Mouse (Mus musculus): ENCODE data around the gene Caln1. TPM values are rescaled to one million over a fixed set of nuclear protein-coding genes. Genes with fewer than 3 reads are reported as not detected.

Caln1 gene
- polyA plus RNA-seq, 1 experiment from 2014 or later: 10.1 TPM

DNA sequence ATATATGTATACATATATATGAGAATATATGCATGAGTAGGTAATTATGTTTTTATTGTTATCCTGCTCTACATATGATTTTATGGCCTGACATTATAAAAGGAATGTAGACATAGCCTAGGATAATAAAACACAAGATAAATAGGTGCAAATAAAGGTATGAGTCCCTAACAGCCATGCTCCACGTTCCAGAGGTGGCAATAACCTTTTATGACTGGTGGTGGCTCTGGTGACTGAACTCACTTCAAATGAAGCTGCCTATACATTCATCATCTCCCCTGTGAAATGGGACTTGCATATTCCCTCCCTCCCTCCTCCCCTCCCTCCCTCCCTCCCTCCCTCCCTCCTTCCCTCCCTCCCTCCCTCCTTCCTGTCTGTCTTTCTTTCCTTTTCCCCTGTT lies 111.0 kb downstream of the Caln1 start:
- 85% methylated on average over 1 of the region's 1 CpGs for WGBS
- no peaks in the 10 kb centered on the region for H3K4me1 ChIP-seq (replicated peaks)
- H3K9ac ChIP-seq: no peak overlapping the region
- no peak overlapping the region for H3K4me2 ChIP-seq
- no peaks in the 10 kb centered on the region for H3K27me3 ChIP-seq
- no peak overlapping the region for H3K4me3 ChIP-seq
- H3K36me3 ChIP-seq: no peaks in the 10 kb centered on the region
- no peaks in the 10 kb centered on the region for H3K9me3 ChIP-seq
- no peak for ATAC-seq (ENCODE audit: low FRiP score)
- H3K27ac ChIP-seq: no peak overlapping the region

DNA sequence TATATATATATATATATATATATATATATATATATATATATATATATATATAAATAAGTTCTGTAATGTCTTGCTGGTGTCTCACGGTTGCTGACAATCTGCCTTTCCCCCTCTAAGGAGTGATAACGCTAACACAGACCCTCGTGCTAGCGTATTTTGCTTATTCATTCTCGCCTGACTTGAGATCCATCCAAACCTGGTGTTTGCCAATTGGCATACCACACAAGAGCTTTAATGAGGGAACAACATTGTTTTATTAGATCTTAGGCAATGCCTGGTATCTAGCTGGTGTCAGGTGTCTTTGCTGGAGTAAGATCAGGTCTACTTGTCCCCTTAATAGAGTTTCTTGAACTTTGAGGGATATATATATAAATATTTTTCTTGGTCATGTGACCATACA lies 122.2 kb downstream of the Caln1 start:
- H3K27ac ChIP-seq: no peak overlapping the region
- H3K9me3 ChIP-seq: no peaks in the 10 kb centered on the region
- no peaks in the 10 kb centered on the region for H3K36me3 ChIP-seq
- H3K4me1 ChIP-seq (replicated peaks): no peaks in the 10 kb centered on the region
- WGBS: 89% methylated on average over 5 of the region's 5 CpGs
- H3K9ac ChIP-seq: no peak overlapping the region
- H3K27me3 ChIP-seq: no peaks in the 10 kb centered on the region
- no peak overlapping the region for H3K4me2 ChIP-seq
- no peak for ATAC-seq (ENCODE audit: low FRiP score)
- no peak overlapping the region for H3K4me3 ChIP-seq

DNA sequence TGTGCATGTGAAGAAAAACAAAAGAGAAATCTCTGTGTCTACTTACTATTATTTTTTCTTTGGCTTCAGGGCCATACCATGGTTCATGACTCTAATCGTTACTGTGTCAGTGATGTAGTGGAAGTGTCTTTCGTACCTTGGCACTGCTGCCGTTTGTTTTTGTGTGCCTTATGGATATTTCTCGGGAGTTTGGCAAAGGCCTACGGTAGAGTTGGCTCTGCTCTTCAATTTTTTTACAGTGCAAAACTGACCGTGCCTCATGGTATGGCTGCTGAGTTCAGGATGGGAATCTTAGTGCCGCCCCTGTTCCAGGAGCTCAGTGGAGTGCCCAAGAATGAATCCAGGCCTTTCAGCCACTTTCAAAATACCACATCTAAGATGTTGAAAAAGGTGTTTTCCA lies 123.0 kb downstream of the Caln1 start:
- Histone ChIP-seq H3K4me2 (no peak overlapping the region), H3K27me3 (no peaks in the 10 kb centered on the region), H3K27ac (no peak overlapping the region), H3K4me1 (replicated peaks) (no peaks in the 10 kb centered on the region), H3K9me3 (no peaks in the 10 kb centered on the region), H3K9ac (no peak overlapping the region), H3K4me3 (no peak overlapping the region), H3K36me3 (no peaks in the 10 kb centered on the region)
- 91% methylated on average over 7 of the region's 7 CpGs for WGBS
- ATAC-seq (ENCODE audit: low FRiP score): no peak

DNA sequence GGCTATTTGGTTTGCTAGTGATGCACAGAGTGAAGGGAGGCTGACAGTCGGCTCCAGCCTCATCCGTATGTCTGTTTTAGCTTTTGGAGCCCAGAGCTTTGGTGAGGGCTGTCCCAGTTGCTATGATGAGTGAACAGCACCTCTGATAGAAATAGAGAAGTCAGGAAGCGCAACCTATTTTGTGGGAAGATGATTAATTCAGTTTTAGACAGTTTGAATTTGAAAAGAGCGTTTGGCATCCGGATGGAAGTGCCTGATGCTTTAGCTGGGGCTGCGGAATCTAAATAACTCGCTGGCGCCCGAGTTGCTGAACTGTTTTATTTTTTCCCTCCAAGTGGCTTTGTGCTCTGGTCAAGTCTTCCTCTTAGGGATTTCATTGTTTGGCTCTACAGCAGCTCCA lies 133.3 kb downstream of the Caln1 start:
- WGBS: 83% methylated on average over 9 of the region's 9 CpGs
- Histone ChIP-seq H3K27ac (no peak overlapping the region), H3K9ac (no peak overlapping the region), H3K36me3 (no peaks in the 10 kb centered on the region), H3K9me3 (no peaks in the 10 kb centered on the region), H3K4me2 (no peak overlapping the region), H3K4me3 (no peak overlapping the region), H3K4me1 (replicated peaks) (no peaks in the 10 kb centered on the region), H3K27me3 (no peaks in the 10 kb centered on the region)
- no peak for ATAC-seq (ENCODE audit: low FRiP score)

DNA sequence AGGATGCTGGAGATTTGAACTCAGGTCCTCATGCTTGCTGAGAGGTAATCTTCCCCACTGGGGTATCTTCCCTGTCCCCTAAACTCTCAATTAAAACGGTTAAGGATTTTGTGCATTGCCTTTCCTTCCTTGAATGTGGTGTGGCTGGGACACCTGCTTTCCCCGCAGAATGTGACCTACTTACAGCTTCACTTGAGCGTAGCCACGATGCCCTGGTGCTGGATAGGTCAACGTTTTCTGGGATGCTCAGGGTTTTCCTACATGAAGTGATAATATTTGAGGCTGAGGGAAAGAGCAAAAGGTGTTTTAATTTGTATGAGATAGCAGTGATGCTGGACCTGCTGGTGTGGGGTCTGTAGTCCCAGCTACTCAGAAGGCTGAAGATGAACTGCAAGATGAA lies 135.6 kb downstream of the Caln1 start:
- H3K36me3 ChIP-seq: no peaks in the 10 kb centered on the region
- H3K4me1 ChIP-seq (replicated peaks): no peaks in the 10 kb centered on the region
- H3K4me3 ChIP-seq: no peak overlapping the region
- 89% methylated on average over 5 of the region's 5 CpGs for WGBS
- no peak for ATAC-seq (ENCODE audit: low FRiP score)
- no peaks in the 10 kb centered on the region for H3K27me3 ChIP-seq
- no peak overlapping the region for H3K9ac ChIP-seq
- H3K27ac ChIP-seq: no peak overlapping the region
- H3K4me2 ChIP-seq: no peak overlapping the region
- no peaks in the 10 kb centered on the region for H3K9me3 ChIP-seq

DNA sequence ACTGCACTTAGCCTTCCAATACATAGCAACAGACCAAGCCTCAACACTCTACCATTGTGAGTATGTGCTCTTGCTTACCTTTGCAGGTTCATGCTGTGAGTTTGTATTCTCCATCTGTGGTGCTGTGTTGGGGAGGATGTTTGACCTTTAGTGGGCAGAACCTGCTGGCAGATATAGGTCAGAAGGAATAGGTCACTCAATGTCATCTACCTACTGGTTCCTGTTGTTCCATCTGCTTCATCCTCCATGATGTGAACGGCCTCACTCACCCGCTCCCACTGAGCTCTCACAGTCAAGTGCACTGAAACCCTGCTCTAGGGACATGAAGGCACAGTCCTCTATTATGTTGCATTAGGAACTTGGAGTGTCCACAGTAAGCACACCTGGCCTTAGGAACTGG lies 141.3 kb downstream of the Caln1 start:
- Histone ChIP-seq H3K9ac (no peak overlapping the region), H3K4me1 (replicated peaks) (no peaks in the 10 kb centered on the region), H3K27ac (no peak overlapping the region), H3K36me3 (no peaks in the 10 kb centered on the region), H3K4me2 (no peak overlapping the region), H3K27me3 (no peaks in the 10 kb centered on the region), H3K9me3 (no peaks in the 10 kb centered on the region), H3K4me3 (no peak overlapping the region)
- ATAC-seq (ENCODE audit: low FRiP score): no peak
- WGBS: 95% methylated on average over 2 of the region's 2 CpGs

DNA sequence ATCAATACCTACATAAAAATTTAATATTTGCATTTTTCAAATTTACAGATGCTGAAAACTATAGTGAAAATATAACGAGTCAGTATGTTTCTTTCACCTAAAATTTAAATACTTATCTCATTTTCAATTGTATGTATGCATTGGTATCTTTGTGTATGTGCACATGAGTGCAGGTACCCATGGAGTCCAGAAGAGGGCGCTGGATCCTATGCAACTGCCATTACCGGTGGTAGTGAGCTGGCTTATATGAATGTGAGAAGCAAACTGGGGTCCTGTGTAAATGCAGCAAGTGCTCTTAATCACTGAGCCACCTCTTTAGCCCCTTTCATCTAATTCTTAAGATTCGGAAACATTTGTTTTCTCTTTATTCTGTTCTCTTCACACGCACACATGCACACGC lies 146.1 kb downstream of the Caln1 start:
- Histone ChIP-seq H3K4me2 (no peak overlapping the region), H3K27ac (no peak overlapping the region), H3K9me3 (peaks cover under 1% of the 10 kb centered on the region; the same call in 1 of the 2 replicates), H3K4me3 (no peak overlapping the region), H3K27me3 (no peaks in the 10 kb centered on the region), H3K4me1 (replicated peaks) (no peaks in the 10 kb centered on the region), H3K9ac (no peak overlapping the region), H3K36me3 (no peaks in the 10 kb centered on the region)
- no peak for ATAC-seq (ENCODE audit: low FRiP score)
- WGBS: 86% methylated on average over 5 of the region's 6 CpGs

DNA sequence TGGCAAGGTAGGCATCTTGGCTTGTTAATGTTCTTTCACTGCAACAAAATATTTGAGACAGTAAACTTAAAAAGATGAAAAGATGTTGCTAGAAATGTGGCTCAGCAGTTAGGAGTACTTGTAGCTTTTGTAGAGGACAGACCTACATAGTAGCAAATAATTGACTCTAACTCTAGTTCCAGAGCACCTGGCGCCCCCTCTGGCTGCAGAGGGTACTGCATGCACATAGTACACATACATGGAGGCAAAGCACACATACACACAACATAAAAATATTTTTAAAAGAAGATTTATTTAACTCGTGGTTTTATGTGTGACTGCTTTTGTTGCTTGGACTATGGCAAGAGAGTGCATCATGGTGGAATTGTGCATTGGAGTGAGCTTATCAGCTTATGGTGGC lies 151.3 kb downstream of the Caln1 start:
- H3K27me3 ChIP-seq: no peaks in the 10 kb centered on the region
- H3K36me3 ChIP-seq: no peaks in the 10 kb centered on the region
- no peak overlapping the region for H3K9ac ChIP-seq
- no peak for ATAC-seq (ENCODE audit: low FRiP score)
- no peaks in the 10 kb centered on the region for H3K4me1 ChIP-seq (replicated peaks)
- H3K27ac ChIP-seq: no peak overlapping the region
- H3K4me3 ChIP-seq: no peak overlapping the region
- 81% methylated on average over 2 of the region's 2 CpGs for WGBS
- peaks cover 3% of the 10 kb centered on the region; the same call in 1 of the 2 replicates for H3K9me3 ChIP-seq
- no peak overlapping the region for H3K4me2 ChIP-seq

DNA sequence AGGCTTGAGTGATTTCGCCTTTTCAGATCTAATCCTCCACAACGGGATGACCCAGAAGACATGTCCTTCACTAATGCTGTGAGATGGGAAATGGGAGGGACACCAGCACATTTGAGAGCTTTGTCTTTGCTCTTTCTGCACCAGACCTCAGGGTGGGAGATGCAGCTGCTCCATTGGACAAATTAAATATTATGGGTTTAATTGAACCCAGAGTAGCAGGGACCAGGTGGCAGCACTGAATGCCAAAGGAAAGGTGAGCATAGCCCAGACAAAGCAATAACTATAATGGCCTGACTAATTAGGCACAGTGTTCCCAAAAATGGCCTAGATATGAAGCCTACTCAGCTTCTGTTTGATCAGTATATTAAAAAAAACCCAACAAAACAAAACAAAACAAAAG lies 158.2 kb downstream of the Caln1 start:
- Histone ChIP-seq H3K4me1 (replicated peaks) (no peaks in the 10 kb centered on the region), H3K27me3 (no peaks in the 10 kb centered on the region), H3K9ac (no peak overlapping the region), H3K4me2 (no peak overlapping the region), H3K9me3 (no peaks in the 10 kb centered on the region), H3K36me3 (no peaks in the 10 kb centered on the region), H3K27ac (no peak overlapping the region), H3K4me3 (no peak overlapping the region)
- no peak for ATAC-seq (ENCODE audit: low FRiP score)
- WGBS: 89% methylated on average over 2 of the region's 2 CpGs

DNA sequence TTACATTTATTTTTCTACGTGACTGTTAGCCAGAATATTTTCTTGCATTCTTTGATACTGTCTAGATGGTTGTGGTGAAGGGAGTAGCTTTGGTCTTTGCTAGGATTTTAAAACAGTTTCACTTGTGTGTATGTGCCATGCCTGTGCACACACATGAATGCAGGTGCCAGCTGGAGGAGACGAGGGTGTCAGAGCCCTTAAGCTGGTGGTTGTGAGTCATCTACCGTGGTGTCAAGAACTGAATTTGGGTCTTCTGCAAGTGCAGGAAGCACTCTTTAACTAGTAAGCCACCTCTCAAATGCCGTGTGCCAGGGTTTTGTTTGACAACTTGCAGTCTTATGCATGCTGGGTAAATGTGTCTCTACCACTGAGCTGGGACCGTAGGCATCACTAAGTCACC lies 178.2 kb downstream of the Caln1 start:
- H3K27ac ChIP-seq: no peak overlapping the region
- 93% methylated on average over 5 of the region's 5 CpGs for WGBS
- no peak for ATAC-seq (ENCODE audit: low FRiP score)

DNA sequence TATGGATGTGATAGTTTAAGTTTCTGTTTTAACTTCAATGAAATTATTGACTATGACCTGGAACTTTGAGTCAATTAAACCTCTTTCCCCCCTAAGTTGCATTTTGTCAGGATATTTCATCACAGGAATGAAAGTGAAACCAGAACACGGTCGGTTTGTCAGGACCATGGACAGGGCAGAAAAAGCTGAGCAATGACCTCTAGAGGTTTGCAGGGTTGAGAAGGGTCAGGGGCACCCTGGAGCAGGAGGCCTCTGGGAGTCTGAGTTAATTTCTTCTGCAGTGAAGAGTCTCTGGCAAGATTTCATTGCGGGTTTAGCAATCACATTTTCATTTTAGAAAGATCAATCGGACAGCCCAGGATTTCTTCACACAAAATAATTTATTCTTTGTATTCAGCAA lies 184.7 kb downstream of the Caln1 start:
- Histone ChIP-seq H3K9me3 (no peaks in the 10 kb centered on the region), H3K4me1 (replicated peaks) (0 out of 2 replicates have a peak, but pooled peaks cover 3% of the 10 kb centered on the region), H3K36me3 (no peaks in the 10 kb centered on the region), H3K27ac (no peak overlapping the region), H3K9ac (no peak overlapping the region), H3K4me3 (no peak overlapping the region), H3K4me2 (no peak overlapping the region), H3K27me3 (no peaks in the 10 kb centered on the region)
- no peak for ATAC-seq (ENCODE audit: low FRiP score)
- 67% methylated on average over 4 of the region's 4 CpGs for WGBS

More for the DNA sequence above, 178.2 kb downstream of the Caln1 start:
- H3K4me2 ChIP-seq: no peak overlapping the region
- 0 out of 2 replicates have a peak, but pooled peaks cover 3% of the 10 kb centered on the region for H3K4me1 ChIP-seq (replicated peaks)
- H3K27me3 ChIP-seq: no peaks in the 10 kb centered on the region
- H3K9me3 ChIP-seq: no peaks in the 10 kb centered on the region
- no peak overlapping the region for H3K4me3 ChIP-seq
- H3K9ac ChIP-seq: no peak overlapping the region
- H3K36me3 ChIP-seq: no peaks in the 10 kb centered on the region

DNA sequence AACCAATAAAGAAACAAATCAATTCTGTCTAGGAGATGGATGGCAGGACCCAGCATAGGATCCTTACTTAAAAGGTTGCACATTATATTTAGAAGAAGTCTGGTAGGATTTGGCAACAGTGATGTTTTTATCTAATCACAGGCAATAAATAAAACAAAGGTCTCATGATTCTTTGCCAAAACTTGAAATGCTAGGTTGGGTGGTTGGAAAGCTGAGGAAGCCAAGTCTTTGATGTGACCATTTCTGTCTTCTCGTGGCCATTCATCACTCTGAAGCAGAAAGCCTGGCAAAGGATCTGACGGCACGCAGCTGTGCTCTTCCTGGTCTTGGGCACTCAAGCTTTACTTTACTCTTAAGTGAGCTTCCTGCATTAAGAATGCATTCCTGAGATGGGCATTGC lies 193.9 kb downstream of the Caln1 start:
- no peaks in the 10 kb centered on the region for H3K36me3 ChIP-seq
- H3K4me3 ChIP-seq: no peak overlapping the region
- H3K9ac ChIP-seq: no peak overlapping the region
- 0 out of 2 replicates have a peak, but pooled peaks cover 5% of the 10 kb centered on the region for H3K9me3 ChIP-seq
- no peak overlapping the region for H3K27ac ChIP-seq
- no peaks in the 10 kb centered on the region for H3K4me1 ChIP-seq (replicated peaks)
- 78% methylated on average over 3 of the region's 3 CpGs for WGBS
- no peaks in the 10 kb centered on the region for H3K27me3 ChIP-seq
- H3K4me2 ChIP-seq: no peak overlapping the region
- no peak for ATAC-seq (ENCODE audit: low FRiP score)

DNA sequence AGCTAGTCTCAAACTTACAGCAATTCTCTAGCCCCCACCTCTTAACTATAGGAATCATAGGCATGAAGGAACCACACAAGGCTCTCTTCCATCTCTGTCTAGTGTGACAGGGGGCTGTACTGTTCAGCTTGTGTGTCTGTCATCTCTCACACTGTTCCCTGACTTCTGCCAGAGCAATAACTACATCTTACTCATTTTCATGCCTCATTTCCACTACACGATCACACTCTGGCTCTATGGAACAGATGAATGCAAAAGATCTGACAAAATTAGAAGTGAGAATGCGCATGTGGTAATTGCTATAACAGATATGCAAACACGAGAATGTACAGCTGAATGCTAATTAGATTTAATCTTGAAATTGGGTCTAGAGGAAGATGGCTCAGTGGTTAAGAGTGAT lies 196.7 kb downstream of the Caln1 start:
- Histone ChIP-seq H3K27me3 (no peaks in the 10 kb centered on the region), H3K9ac (no peak overlapping the region), H3K4me3 (no peak overlapping the region), H3K4me1 (replicated peaks) (no peaks in the 10 kb centered on the region), H3K9me3 (0 out of 2 replicates have a peak, but pooled peaks cover 5% of the 10 kb centered on the region), H3K36me3 (no peaks in the 10 kb centered on the region), H3K4me2 (no peak overlapping the region), H3K27ac (no peak overlapping the region)
- no peak for ATAC-seq (ENCODE audit: low FRiP score)
- 80% methylated on average over 3 of the region's 3 CpGs for WGBS

DNA sequence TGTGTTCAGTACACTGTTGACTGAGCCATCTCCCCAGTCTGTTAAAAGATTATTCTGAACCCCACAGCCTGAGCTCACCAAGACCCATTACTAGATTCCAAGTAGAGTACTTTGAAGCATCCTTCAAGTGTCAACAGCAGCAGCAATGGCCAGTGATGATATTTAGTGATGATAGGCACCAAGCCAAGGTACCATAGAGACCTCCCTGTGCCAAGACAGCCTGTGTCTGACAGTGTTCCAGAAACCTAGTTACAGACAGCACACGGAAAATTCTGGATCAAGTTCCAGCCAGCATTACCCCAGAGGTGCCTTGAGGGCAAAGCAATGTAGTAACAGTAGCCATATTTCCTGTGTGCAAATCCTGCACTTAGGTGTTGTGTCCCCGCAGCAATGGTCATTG lies 208.3 kb downstream of the Caln1 start:
- Histone ChIP-seq H3K36me3 (no peaks in the 10 kb centered on the region), H3K9ac (no peak overlapping the region), H3K4me3 (no peak overlapping the region), H3K9me3 (no peaks in the 10 kb centered on the region), H3K27me3 (no peaks in the 10 kb centered on the region), H3K4me1 (replicated peaks) (no peaks in the 10 kb centered on the region), H3K27ac (no peak overlapping the region), H3K4me2 (no peak overlapping the region)
- WGBS: 87% methylated on average over 2 of the region's 2 CpGs
- ATAC-seq (ENCODE audit: low FRiP score): no peak
